Comparison of ENCODE assay signal across 9 mouse cellular contexts in genomic region chr2:5675431-5676142, GRCm38 (mm10). TPM values are rescaled to one million over a fixed set of nuclear protein-coding genes. Genes with fewer than 3 reads are reported as not detected.
DNase-seq lines count a peak whose midpoint lies in the region; ATAC-seq and TF ChIP-seq lines count a peak whose summit lies in the region.
"Had no signal": no experiment of that assay in that cellular context is flagged by ENCODE, and none has a peak within 500 bp of the region (broad histone marks: within the 10 kb centered on the region; RNA-seq: fewer than 3 reads in every experiment).

No protein-coding gene starts in this region.

- H3K4me1 ChIP-seq in E14TG2a.4 (replicated peaks; ENCODE audit: low read depth, low read length), result peaks cover 84% of the 10 kb centered on the region
- H3K4me1 ChIP-seq in forebrain, embryonic 16.5 days (replicated peaks; ENCODE audit: control insufficient read depth, insufficient read depth, low read length), result peaks cover 12% of the 10 kb centered on the region
- H3K4me1 ChIP-seq in thymus, adult 2 months (replicated peaks; ENCODE audit: control insufficient read depth, insufficient read depth, low read length), result no peaks in the 10 kb centered on the region

- H3K36me3 ChIP-seq in E14TG2a.4 (ENCODE audit: insufficient read depth, low read length), result no peaks in the 10 kb centered on the region
- no peaks in the 10 kb centered on the region for H3K36me3 ChIP-seq in forebrain, embryonic 16.5 days (ENCODE audit: control insufficient read depth, insufficient read depth)
- H3K36me3 ChIP-seq in thymus, adult 2 months (ENCODE audit: control insufficient read depth, insufficient read depth, low read length), result no peaks in the 10 kb centered on the region
- H3K36me3 ChIP-seq: neural tube, embryonic 12.5 days had no signal

- H3K9me3 ChIP-seq in E14TG2a.4 (ENCODE audit: low read length), result no peaks in the 10 kb centered on the region
- no peaks in the 10 kb centered on the region for H3K9me3 ChIP-seq in forebrain, embryonic 16.5 days (ENCODE audit: control insufficient read depth, low read length)
- H3K9me3 ChIP-seq: neural tube, embryonic 12.5 days had no signal

- intact Hi-C loops in heart, postnatal 25 days (cut with DNase I), result no loop called here

- ATAC-seq in forebrain, embryonic 16.5 days, result peak; percentile 86

- no peak overlapping the region for H3K9ac ChIP-seq in forebrain, embryonic 16.5 days (replicated peaks; ENCODE audit: low read depth, low read length)
- H3K9ac ChIP-seq: neural tube, embryonic 12.5 days had no signal

- peak; percentile 82 for DNase-seq in ES-CJ7 (ENCODE audit: low read depth, low spot score)
- DNase-seq in layer of hippocampus, postnatal 25 days (ENCODE audit: extremely low spot score in 1 of 2, low spot score in 1 of 2), result peak; percentile 46
- peak; percentile 48 for DNase-seq in skeletal muscle tissue, adult 2 months (ENCODE audit: low read depth, low spot score)
- no peak for DNase-seq in testis, postnatal 10 days (ENCODE audit: low spot score)
- no peak for DNase-seq in heart, postnatal 25 days (ENCODE audit: low spot score)
- DNase-seq in thymus, adult 2 months, result no peak

- no peaks in the 10 kb centered on the region for H3K27me3 ChIP-seq in E14TG2a.4 (ENCODE audit: insufficient read depth, low read length)
- H3K27me3 ChIP-seq in forebrain, embryonic 16.5 days (replicated peaks; ENCODE audit: control insufficient read depth, insufficient read depth, low read length), result no peaks in the 10 kb centered on the region
- H3K27me3 ChIP-seq in thymus, adult 2 months (ENCODE audit: control insufficient read depth, insufficient read depth, low read length), result no peaks in the 10 kb centered on the region
- H3K27me3 ChIP-seq: neural tube, embryonic 12.5 days had no signal

- peak overlapping the region; percentile 70 for H3K4me3 ChIP-seq in E14TG2a.4 (replicated peaks; ENCODE audit: low read length)
- H3K4me3 ChIP-seq in forebrain, embryonic 16.5 days (replicated peaks; ENCODE audit: low read length), result no peak overlapping the region
- no peak overlapping the region for H3K4me3 ChIP-seq in thymus, adult 2 months (ENCODE audit: control insufficient read depth, insufficient read depth, low read length)
- H3K4me3 ChIP-seq: neural tube, embryonic 12.5 days had no signal

- 58% methylated on average over 12 of the region's 12 CpGs for WGBS in forebrain, embryonic 16.5 days
- WGBS in thymus, adult 2 months, result 95% methylated on average over 12 of the region's 12 CpGs

- peak overlapping the region; percentile 18 for H3K4me2 ChIP-seq in forebrain, embryonic 16.5 days (ENCODE audit: low read length)
- H3K4me2 ChIP-seq: neural tube, embryonic 12.5 days had no signal

- H3K27ac ChIP-seq in forebrain, embryonic 16.5 days (ENCODE audit: low read length), result peak overlapping the region; percentile 56; the same call in 1 of the 2 replicates
- H3K27ac ChIP-seq in thymus, adult 2 months (ENCODE audit: control insufficient read depth, insufficient read depth, low read length), result no peak overlapping the region
- H3K27ac ChIP-seq: neural tube, embryonic 12.5 days had no signal

- no peak for TF ChIP-seq POLR2A in thymus, adult 2 months (IDR thresholded peaks at IDR 0.05; ENCODE audit: control insufficient read depth, extremely low read depth, insufficient read depth, low read length, poor library complexity)

- no peak for TF ChIP-seq CTCF in E14TG2a.4 (conservative IDR thresholded peaks at IDR 0.05; ENCODE audit: low read length)
- no peak for TF ChIP-seq CTCF in thymus, adult 2 months (IDR thresholded peaks at IDR 0.05; ENCODE audit: borderline replicate concordance, control insufficient read depth, extremely low read depth, insufficient read depth, low read length, poor library complexity)

RNA-seq across cellular contexts. Expression of gene Camk1d, which starts 38.7 kb away (rescaled TPM):
- 8.1 and 10.6 TPM in 2 replicates for polyA plus RNA-seq in forebrain, embryonic 16.5 days (2015; fragmentation: Nextera tagmentation; extraction: Ambion mirVana)
- 100 to 1,000 TPM; 146 to 154 TPM for total RNA-seq in layer of hippocampus, postnatal 25 days (2021)
- 1 to 10 TPM; 4.6 to 5.3 TPM for total RNA-seq in heart, postnatal 25 days (2021)
- 13.2 and 25.6 TPM in 2 replicates for polyA plus RNA-seq in thymus, adult 2 months (2012; rRNA removed)

Comparison
In these comparisons a context has a peak if more than half of its experiments do, and no peak if none do; other contexts are left out.
1. DNase-seq: peak in ES-CJ7 (single experiment), layer of hippocampus, postnatal 25 days (2 of 2) and skeletal muscle tissue, adult 2 months (single experiment); none in testis, postnatal 10 days (single experiment), heart, postnatal 25 days (single experiment) and thymus, adult 2 months (single experiment).
2. RNA of gene Camk1d, which starts 38.7 kb away (total RNA-seq): 146 to 154 TPM in layer of hippocampus, postnatal 25 days; 4.6 to 5.3 TPM in heart, postnatal 25 days; every median in the first group is over 10 times any median in the second.